Mouse (Mus musculus) liver, embryonic 14.5 days (tissue): ENCODE data around the gene Phactr4.

Experiments
- CTCF ChIP-seq: IDR thresholded peaks from 2 replicates; pipeline ENCODE4 v1.5.1; 2016; ENCODE audit warnings: antibody characterized with exemption, low read depth, control low read depth
- EP300 ChIP-seq: IDR thresholded peaks from 2 replicates; pipeline ENCODE4 v1.6.1; 2016; ENCODE audit warnings: antibody characterized with exemption, low read depth

DNA sequence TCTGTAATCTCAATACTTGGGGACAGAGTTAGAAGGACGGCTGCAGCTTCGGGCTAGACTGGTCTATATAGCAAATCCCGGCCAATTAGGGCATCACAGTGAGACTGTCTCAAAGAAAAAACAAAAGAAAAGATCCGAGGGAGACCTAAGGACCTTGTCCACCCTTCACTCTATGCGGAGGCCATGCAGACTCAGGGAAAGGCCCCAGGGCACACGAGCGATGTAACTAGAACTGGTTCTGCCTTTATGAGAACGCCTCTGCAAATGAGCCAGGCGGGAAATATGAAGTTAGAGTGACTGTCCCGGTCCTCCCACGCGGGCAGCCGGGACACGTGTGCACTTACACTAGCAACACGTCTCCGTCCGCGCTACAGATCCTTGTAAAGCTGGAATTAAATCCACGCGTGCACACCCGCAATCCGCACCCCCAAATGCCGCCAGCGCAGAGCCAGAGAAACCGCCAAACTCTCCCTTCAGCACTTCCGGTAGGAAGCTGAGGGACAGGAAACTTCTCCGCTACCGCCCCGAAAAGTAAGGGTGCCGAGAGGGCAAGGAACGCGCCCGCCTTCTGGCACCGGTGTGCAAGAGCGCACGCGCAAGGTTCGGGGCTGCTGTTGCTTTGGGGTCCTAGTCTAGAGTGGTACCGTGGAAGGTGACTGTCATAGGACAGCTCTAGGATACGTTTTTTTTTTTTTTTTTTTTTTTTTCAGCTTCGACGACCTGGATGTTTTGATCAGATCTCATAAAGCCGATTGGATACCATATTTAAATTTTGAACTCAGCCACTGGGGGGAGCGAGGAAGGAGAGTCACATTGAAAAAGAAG lies 41.4 kb upstream of the Phactr4 start, which contains the start of gene Med18:
- TF ChIP-seq CTCF (peak; percentile 63), EP300 (peak; percentile 41; the same call in 1 of the 2 replicates)
